Mouse (Mus musculus) small intestine, adult 2 months (tissue): ENCODE results near the gene Xxylt1. TPM values are rescaled to one million over a fixed set of nuclear protein-coding genes. Genes with fewer than 3 reads are reported as not detected.

Experiments used
- H3K27ac ChIP-seq: fragments of 200-500 bp; 2 replicates; pipeline ENCODE4 v1.5.1; 2012; ENCODE audit warnings: low read depth, low read length, control low read depth, inconsistent platforms; ENCODE audit not compliant: insufficient read depth
- H3K27me3 ChIP-seq: fragments of 200-500 bp; 2 replicates; pipeline ENCODE4 v1.6.1; 2012; ENCODE audit warnings: mild to moderate bottlenecking, moderate library complexity, low read length, inconsistent platforms; ENCODE audit not compliant: control insufficient read depth, insufficient read depth
- H3K36me3 ChIP-seq: fragments of 200-500 bp; 2 replicates; pipeline ENCODE4 v1.6.1; 2012; ENCODE audit warnings: mild to moderate bottlenecking, low read length, control low read depth, inconsistent platforms; ENCODE audit not compliant: control insufficient read depth, insufficient read depth
- H3K4me1 ChIP-seq: fragments of 200-500 bp; 2 replicates; pipeline ENCODE4 v1.6.1; 2012; ENCODE audit warnings: low read length, inconsistent platforms, mixed read lengths; ENCODE audit not compliant: control insufficient read depth, insufficient read depth, insufficient read length
- H3K4me3 ChIP-seq: fragments of 200-500 bp; 2 replicates; pipeline ENCODE4 v1.5.1; 2012; ENCODE audit warnings: low read depth, mild to moderate bottlenecking, control low read depth, inconsistent platforms, low read length, moderate library complexity
- CTCF ChIP-seq: fragments of 200-500 bp; IDR thresholded peaks from 2 replicates; pipeline ENCODE4 v1.5.1; 2012; ENCODE audit warnings: low read depth, mild to moderate bottlenecking, control low read depth, inconsistent platforms, low read length, moderate library complexity, mixed read lengths; ENCODE audit not compliant: insufficient replicate concordance, insufficient read length; ENCODE audit errors: extremely low read depth
- POLR2A ChIP-seq: fragments of 200-500 bp; IDR thresholded peaks from 2 replicates; pipeline ENCODE4 v1.6.1; 2012; ENCODE audit warnings: low read depth, mild to moderate bottlenecking, control low read depth, inconsistent platforms, low read length, moderate library complexity
- WGBS: fragments of 180-500 bp; shearing (Covaris S2); methylation state at CpG from one replicate; pipeline ENCODE4 v1.1.7; 2018; 5-methylcytosine and 5-hydroxymethylcytosine counted together
- polyA plus RNA-seq: library from polyadenylated mRNA; depleted of rRNA; stranded (reverse); fragments of >200 nt; gene quantifications from 2 replicates; pipeline ENCODE4 v1.2.3, GENCODE M21; 2012

Xxylt1 gene
- polyA plus RNA-seq, 1 experiment = 7.6 TPM

GRCm38 (mm10) chr16:30939903-30940302, 141.3 kb downstream of the Xxylt1 start:
- 61% methylated on average over 3 of the region's 3 CpGs for WGBS
- H3K27me3 ChIP-seq = no peaks in the 10 kb centered on the region
- no peaks in the 10 kb centered on the region for H3K4me1 ChIP-seq
- TF ChIP-seq CTCF = no peak
- no peak for TF ChIP-seq POLR2A
- no peaks in the 10 kb centered on the region for H3K36me3 ChIP-seq
- H3K27ac ChIP-seq = no peak overlapping the region
- no peak overlapping the region for H3K4me3 ChIP-seq

GRCm38 (mm10) chr16:30939210-30939609, 142.0 kb downstream of the Xxylt1 start:
- Histone ChIP-seq H3K27me3 (no peaks in the 10 kb centered on the region), H3K36me3 (no peaks in the 10 kb centered on the region), H3K27ac (no peak overlapping the region), H3K4me3 (no peak overlapping the region), H3K4me1 (no peaks in the 10 kb centered on the region)
- WGBS = 86% methylated on average over 8 of the region's 8 CpGs
- TF ChIP-seq CTCF (no peak), POLR2A (no peak)

DNA sequence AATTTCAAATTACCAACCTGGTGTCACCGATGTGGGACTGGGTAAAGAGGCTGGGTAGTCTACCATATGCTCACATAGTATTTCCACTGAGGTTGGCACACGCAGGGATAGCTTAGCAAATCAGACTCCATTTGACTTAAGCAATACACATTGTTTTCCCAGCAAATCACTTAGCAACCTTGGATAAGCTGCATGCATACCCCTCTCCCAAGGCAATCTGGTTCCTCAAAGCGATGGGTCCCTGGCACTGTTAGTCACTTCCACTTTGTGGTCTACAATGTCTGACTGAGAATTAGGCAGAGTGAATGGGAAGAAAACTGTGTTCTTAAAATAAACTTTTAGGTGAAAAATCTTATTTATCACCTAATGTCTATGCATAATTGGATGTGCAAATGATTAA, 142.6 kb downstream of the Xxylt1 start:
- Histone ChIP-seq H3K4me3 (no peak overlapping the region), H3K27ac (no peak overlapping the region), H3K36me3 (no peaks in the 10 kb centered on the region), H3K4me1 (no peaks in the 10 kb centered on the region), H3K27me3 (no peaks in the 10 kb centered on the region)
- 91% methylated on average over 3 of the region's 3 CpGs for WGBS
- TF ChIP-seq CTCF (no peak), POLR2A (no peak)

DNA sequence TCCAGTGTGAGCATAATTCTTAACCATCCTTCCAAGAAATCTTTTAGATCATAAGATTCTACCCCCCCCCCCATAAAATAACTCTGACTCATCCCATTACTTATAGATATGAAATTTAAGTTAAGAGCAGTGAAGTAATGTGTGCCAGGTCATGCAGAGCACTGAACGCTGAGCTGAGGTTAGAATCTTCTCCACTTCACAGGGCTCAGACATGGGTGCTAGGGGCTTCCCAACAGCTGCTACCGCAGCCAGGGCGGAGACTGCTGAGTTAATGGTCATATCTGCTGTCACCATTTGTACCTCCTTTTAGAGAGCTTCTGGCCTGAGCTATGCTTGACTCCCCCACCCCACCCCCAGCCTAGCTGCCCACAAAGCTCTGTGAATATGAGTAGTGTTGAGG, 143.6 kb downstream of the Xxylt1 start:
- no peaks in the 10 kb centered on the region for H3K36me3 ChIP-seq
- H3K4me3 ChIP-seq = no peak overlapping the region
- no peaks in the 10 kb centered on the region for H3K27me3 ChIP-seq
- no peak overlapping the region for H3K27ac ChIP-seq
- no peaks in the 10 kb centered on the region for H3K4me1 ChIP-seq
- TF ChIP-seq POLR2A (no peak), CTCF (no peak)
- 87% methylated on average over 3 of the region's 3 CpGs for WGBS

GRCm38 (mm10) chr16:30936471-30936870, 144.8 kb downstream of the Xxylt1 start:
- WGBS = 82% methylated on average over 6 of the region's 6 CpGs
- TF ChIP-seq POLR2A (no peak), CTCF (no peak)
- Histone ChIP-seq H3K4me1 (no peaks in the 10 kb centered on the region), H3K4me3 (no peak overlapping the region), H3K36me3 (no peaks in the 10 kb centered on the region), H3K27me3 (no peaks in the 10 kb centered on the region), H3K27ac (no peak overlapping the region)

- no peaks in the 10 kb centered on the region for H3K27me3 ChIP-seq
- H3K4me1 ChIP-seq = no peaks in the 10 kb centered on the region
- H3K36me3 ChIP-seq = no peaks in the 10 kb centered on the region
- TF ChIP-seq POLR2A (no peak), CTCF (no peak)
- no peak overlapping the region for H3K4me3 ChIP-seq
- no peak overlapping the region for H3K27ac ChIP-seq
- 86% methylated on average over 7 of the region's 7 CpGs for WGBS
These were observed 145.2 kb downstream of the Xxylt1 start for GRCm38 (mm10) chr16:30936012-30936461.

DNA sequence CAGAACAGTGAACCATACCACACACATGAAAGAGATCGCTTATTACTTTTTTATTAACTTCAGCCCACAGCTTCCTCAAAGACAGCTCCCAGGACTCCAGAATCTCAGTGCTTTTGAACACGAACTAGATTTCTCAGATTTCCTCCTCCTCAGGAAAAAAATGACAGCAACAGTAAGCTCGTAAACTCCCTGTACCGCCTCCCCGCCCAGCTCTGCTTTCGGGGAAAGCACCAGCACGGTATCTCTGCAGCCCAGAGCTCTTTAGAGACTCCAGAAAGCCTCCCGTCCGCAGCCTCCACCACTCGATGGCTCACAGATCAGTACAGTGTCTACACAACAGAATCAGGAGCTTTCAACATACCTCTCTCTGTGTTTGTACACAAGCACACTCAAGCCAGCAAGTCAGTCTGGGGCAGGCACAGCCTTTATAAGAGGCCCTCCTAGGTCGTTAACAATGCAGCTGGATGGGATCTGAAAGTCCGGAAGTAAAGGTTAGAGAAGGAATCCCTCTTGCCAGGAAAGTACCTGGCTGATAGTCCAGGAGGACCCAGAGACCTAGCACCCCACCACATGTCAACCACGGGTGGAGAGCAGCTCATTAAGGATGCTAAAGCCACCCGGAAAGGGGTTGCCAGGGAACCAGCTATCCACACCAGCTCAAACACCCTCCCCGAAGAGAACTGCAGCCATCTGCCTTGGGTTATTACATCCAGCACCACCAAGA, 146.1 kb downstream of the Xxylt1 start:
- no peak overlapping the region for H3K4me3 ChIP-seq
- no peak overlapping the region for H3K27ac ChIP-seq
- TF ChIP-seq CTCF = no peak
- TF ChIP-seq POLR2A = no peak
- H3K4me1 ChIP-seq = no peaks in the 10 kb centered on the region
- H3K27me3 ChIP-seq = no peaks in the 10 kb centered on the region
- WGBS = 34% methylated on average over 15 of the region's 15 CpGs
- H3K36me3 ChIP-seq = no peaks in the 10 kb centered on the region
